Mouse (Mus musculus) hindbrain, embryonic 15.5 days (tissue): Measurements from ENCODE around the gene Plcl1. TPM values are rescaled to one million over a fixed set of nuclear protein-coding genes. Genes with fewer than 3 reads are reported as not detected.

Experiments used
- polyA plus RNA-seq: library from polyadenylated mRNA; unstranded; fragments of >200 nt; fragmentation: Nextera tagmentation; extraction: Ambion mirVana; gene quantifications from 2 replicates; pipeline ENCODE4 v1.2.1, GENCODE M21; 2015

The Plcl1 gene
- polyA plus RNA-seq, 1 experiment from 2014 or later, result 4.5 TPM

Other genes with a start within 250 kb of the Plcl1 start
- 11.0 and 11.8 TPM in 2 replicates for gene Rftn2, start 179.1 kb upstream of the Plcl1 start, polyA plus RNA-seq
- gene Mars2, start 168.7 kb upstream of the Plcl1 start, polyA plus RNA-seq, result 3.4 TPM in 2 replicates
- gene Boll, start 42.5 kb upstream of the Plcl1 start, polyA plus RNA-seq, result 0.22 TPM in 1 of 2 replicates, not detected in the other